Mouse (Mus musculus) kidney, adult 9 months (tissue): ENCODE measurements at regions not wholly inside any gene's neighbourhood (a gene's known extent, or its start where the extent isn't known, plus 50 kb on each side); places are given as distances from the start of the nearest gene placed in this dataset.
"Not testable (repeated sequence)": the region's sequence is repeated elsewhere in the genome, so short reads cannot be mapped to it uniquely, and the experiment has no call there.

Source experiments
- DNase-seq: peaks from one replicate; pipeline ENCODE4 v3.0.0; 2022

GRCm38 (mm10) chr4:124395069-124395965, 215.3 kb downstream of the 3100002H09Rik start:
- no peak for DNase-seq

- DNase-seq, result no peak
Measured at GRCm38 (mm10) chr4:124393595-124393994, 217.0 kb downstream of the 3100002H09Rik start.

DNA sequence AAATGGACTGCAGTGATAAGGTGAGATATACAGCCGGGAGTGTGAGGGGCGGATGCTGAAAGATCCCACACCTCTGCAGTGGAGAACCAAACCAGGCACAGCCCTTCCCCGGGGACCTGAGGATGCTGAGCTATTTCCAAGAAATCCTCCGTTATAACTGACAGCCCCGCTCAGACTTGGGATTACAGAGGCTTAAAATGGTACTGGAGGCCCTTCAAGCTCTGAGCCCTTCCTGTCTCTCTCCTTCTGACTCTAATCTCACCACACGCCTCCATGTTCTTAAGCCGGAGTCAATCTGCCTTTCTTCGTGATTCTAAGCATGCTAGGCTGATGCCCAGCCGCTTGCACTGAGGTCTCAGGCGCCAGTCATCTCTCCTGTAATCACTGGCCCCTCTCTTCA, 221.5 kb downstream of the 3100002H09Rik start:
- no peak for DNase-seq

- DNase-seq, result no peak
Measured at GRCm38 (mm10) chr4:124385106-124386055, 225.2 kb downstream of the 3100002H09Rik start.

- DNase-seq, result no peak
Measured at GRCm38 (mm10) chr4:124376504-124376903, 234.1 kb downstream of the 3100002H09Rik start.

- no peak for DNase-seq
Measured at GRCm38 (mm10) chr4:124375581-124375980, 235.0 kb downstream of the 3100002H09Rik start.

DNA sequence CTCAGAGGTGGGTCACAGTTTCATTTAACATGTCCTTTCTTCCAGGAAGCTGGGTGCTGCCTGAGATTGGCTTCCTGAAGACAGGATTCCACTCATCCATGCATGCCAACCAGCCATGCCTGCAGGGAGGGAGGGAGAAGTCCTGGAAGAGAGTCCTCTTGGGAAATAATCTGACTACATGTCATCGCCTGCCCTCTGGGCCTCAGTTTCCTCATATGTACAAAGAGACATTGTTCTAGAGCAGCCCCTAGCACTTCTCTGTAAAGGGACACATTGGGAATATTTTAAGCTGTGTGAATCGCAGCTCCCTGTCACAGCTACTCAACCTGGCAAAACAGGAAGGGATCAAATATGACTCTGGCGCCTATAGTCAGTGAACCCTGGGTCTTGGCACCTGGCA, 241.8 kb downstream of the 3100002H09Rik start:
- DNase-seq, result no peak

DNA sequence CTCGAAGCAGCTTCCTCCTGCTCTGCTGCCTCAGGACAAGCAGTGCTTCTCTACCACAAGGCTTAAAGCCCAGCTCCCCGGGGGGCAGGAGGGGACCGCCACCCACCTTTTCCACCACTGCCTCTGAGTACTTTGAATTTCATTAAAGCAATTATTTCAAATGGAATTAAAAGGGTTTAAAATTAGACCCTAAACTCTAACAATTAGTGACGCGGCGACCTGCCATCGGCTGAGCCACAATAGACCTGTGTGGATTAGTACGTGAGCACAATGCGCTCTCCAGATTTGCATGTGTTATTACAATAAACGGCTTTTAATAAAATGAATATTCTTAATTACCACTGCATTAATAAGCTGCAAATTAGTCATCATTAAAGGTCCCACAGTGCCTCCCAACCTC, 242.5 kb downstream of the 3100002H09Rik start:
- DNase-seq, result no peak

GRCm38 (mm10) chr4:124360578-124360908, 250.1 kb downstream of the 3100002H09Rik start:
- no peak for DNase-seq

GRCm38 (mm10) chr4:124359707-124360577, 250.7 kb downstream of the 3100002H09Rik start:
- no peak for DNase-seq

DNA sequence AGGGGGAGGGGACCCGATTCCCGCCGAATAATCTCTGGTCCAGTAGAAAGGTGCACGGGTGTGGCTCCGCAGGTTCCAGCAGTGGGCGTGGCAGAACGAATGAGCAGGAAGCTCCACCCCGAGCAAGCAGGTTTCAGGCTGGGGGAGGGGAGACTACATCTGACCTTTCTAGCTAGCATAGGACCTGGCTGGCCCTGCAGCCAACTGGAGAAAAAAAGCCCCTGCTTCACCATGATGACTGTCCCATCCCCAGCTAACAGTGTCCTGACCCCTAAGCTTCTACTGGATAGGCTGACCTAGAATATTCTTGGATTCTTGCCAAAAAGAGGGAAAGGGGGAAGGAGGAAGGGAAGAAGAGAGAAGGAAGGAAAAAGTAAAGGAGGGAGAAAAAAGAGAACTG, 252.1 kb downstream of the 3100002H09Rik start:
- not testable (repeated sequence) for DNase-seq

DNA sequence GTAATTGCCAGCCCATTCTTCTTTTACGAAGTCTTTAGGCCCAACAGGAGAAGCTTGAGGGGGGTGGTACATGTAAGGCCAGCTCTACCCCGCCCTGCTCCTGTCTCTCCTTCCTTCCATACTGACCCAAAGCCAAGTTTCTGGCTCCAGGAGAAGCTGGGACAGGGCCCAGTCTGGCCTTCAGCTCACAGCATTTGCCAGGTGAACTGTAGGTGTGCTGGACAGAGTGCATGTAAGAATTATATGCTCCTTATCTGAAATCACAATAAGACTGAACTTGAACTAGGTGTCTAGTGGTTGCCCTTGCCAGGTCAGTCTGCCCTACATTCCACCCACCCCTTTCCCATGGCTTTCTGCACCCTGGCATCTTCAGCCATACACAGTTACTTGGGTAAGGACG, 260.2 kb downstream of the 3100002H09Rik start:
- DNase-seq, result no peak

DNA sequence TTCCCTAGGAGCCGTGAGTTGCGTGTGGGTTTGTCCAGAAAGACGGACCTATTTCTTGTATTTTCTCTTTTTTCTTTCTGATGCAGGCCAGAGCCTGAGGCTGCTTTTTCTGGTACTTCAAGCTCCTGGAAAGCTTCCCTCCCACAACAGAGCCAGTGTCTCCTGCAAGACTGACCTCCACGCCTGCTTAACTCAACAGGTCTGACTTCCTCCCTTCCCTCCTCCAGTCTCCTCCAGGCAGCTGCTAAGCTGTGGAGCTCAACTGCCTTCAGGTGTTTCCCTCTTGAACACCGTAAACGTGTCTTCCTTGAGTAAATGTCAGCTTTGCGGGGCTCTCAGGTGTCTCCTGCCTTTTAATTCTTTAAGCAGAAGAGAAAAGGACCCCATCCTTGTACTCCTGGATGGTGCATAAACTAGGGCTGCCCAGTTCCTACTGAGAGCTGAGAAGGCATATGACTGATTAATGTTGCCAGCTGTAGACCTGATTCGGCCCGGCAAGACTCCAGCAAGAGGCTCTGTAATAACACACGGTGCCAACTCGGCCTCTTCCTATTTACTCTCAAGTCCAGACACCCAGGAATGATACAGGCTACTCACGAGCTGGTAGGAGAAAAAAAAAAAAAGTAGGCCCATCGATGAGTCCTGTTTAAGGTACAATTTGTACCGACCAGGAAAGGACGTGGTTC, 260.9 kb downstream of the 3100002H09Rik start:
- no peak for DNase-seq

- no peak for DNase-seq
Measured at GRCm38 (mm10) chr4:124349055-124349454, 261.5 kb downstream of the 3100002H09Rik start.

DNA sequence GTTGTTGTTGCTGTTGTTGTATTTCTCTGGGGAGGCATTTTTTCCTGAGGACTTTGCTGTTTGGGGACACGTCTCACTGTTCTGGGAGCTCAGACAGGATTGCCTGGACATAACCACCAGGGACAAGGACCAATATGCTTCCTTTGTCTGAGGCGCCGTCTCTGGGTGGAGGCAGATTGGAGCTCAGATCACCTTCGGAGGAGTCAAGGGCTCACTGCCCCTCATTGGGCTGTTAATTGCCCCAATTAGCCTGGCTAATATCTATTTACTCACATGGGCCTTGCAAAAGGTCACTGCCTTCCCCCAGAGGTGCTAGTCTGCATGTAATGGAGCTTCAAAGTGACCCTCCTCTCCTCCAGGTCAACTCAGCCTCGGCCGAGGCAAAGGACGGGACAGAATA, 270.5 kb downstream of the 3100002H09Rik start:
- no peak for DNase-seq

- DNase-seq, result no peak
Measured at GRCm38 (mm10) chr4:124335726-124336125, 274.9 kb downstream of the 3100002H09Rik start.

- DNase-seq, result no peak
Measured at GRCm38 (mm10) chr4:124332974-124333373, 277.6 kb downstream of the 3100002H09Rik start.

GRCm38 (mm10) chr4:124332416-124332815, 278.2 kb downstream of the 3100002H09Rik start:
- no peak for DNase-seq

DNA sequence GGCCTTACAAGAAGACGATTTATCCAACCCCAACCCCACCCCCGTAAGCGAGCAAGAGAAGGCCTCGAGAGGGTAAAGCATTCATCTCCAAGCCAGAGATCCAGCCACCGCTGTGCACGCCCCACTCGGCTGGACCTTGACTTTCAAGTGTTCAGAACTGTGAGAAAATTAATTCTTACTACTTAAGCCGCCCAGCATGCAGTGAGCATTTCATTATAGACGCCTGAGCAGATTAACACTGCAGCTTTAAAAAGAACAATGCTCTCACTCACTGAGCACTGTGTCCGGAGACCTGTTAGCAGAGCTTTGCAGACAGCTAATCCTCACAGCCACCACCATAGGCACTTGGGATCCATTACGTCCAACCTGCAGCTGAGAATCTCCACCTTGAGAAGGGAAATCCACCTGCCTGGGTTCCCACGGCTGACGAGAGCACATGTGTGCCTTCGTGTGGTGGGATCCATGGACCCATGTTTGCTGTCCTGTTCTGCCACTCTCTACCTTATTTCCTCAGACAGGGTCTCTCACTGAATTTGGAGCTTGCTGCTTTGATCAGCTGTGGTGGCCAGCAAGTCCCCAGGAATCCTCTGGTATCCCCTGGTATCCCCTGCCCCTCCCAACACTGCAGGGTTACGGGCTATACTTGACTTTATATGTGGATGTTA, 281.4 kb downstream of the 3100002H09Rik start:
- no peak for DNase-seq

DNA sequence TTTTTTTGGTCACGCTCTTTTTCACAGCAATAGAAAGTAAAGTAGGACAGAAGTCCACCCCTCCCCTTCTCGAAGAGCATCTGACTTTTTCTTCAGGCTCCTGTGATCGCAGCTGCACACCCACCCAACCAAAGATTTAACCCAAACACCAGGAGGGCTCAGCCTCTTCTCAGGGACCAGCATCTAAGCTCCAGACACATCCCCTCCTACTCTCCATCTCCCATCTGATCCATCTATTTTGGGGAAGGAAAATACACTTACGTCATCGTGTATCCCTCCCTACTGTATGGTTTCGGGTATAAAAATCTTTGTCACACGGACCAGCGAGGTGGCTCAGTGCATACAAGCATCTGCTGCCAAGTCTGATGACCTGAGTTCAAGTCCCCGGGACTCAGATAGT, 284.3 kb downstream of the 3100002H09Rik start:
- no peak for DNase-seq

DNA sequence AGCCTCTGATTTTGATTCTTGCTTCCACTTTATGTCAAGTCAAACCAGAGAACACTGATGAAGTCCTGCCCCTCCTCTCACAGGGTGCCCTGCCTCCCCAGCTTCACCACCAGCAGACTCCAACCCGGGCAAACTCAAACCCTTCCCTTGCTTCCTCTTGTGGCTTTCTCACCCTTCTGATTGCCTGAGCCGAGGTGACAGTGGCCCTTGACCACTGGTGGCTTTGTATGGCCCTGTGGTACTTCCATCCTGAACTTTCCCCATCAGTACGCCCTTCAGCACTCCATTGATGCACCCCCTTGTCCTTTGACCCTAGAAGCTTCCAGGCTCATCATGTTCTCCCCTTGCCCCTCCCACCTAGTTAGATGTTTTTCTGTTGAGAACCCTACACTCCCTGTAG, 287.0 kb downstream of the 3100002H09Rik start:
- DNase-seq, result no peak

DNA sequence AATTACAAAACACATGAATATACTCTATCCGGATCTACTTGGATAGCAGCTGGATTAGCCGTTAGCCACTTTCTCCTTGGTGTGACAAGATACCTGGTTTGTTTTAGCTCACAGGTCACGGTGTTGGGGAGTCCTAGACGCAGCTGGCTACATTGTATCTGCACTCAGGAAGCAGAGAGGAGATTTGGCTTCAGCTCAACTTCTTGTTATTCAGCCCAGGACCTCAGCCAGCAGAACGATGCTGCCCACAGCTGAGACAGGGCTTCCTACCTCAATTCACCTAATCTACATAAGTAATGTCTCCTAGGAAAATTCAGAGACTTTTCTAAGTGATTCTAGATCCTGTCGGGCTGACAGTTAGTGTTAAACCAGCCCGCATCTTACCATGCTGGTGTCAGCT, 289.4 kb downstream of the 3100002H09Rik start:
- DNase-seq, result no peak
